Mouse (Mus musculus) kidney, adult 11 months (tissue): ENCODE results near the gene Alg12.

Experiments used
- DNase-seq: peaks from one replicate; pipeline ENCODE4 v3.0.0; 2022

Gene Alg12

GRCm38 (mm10) chr15:88819026-88819905, at the start of gene Alg12, which contains the start of gene Creld2:
Gene Alg12 (minus strand): TSS chr15:88819318.
Gene Creld2 (plus strand): TSS chr15:88819646.
- peak; percentile 100 for DNase-seq

GRCm38 (mm10) chr15:88868024-88868742, 49.1 kb upstream of the Alg12 start:
- peak; percentile 87 for DNase-seq

GRCm38 (mm10) chr15:88867368-88868023, 48.4 kb upstream of the Alg12 start:
- DNase-seq: peak; percentile 92

- peak; percentile 80 for DNase-seq
Observed at GRCm38 (mm10) chr15:88866934-88867356, 47.8 kb upstream of the Alg12 start.

GRCm38 (mm10) chr15:88865888-88866695, 47.0 kb upstream of the Alg12 start:
- peak; percentile 49 for DNase-seq

GRCm38 (mm10) chr15:88865061-88865460, 45.9 kb upstream of the Alg12 start:
- no peak for DNase-seq

- DNase-seq: peak; percentile 81
Observed at GRCm38 (mm10) chr15:88864270-88865030, 45.3 kb upstream of the Alg12 start.

GRCm38 (mm10) chr15:88863695-88864231, 44.6 kb upstream of the Alg12 start:
- peak; percentile 97 for DNase-seq

- DNase-seq: peak; percentile 59
Observed at GRCm38 (mm10) chr15:88862881-88863694, 44.0 kb upstream of the Alg12 start.

GRCm38 (mm10) chr15:88861772-88862622, 42.9 kb upstream of the Alg12 start, which contains the start of gene Pim3:
Gene Pim3 (plus strand): TSS chr15:88862186.
- DNase-seq: peak; percentile 99

GRCm38 (mm10) chr15:88860781-88861180, 41.7 kb upstream of the Alg12 start:
- DNase-seq: no peak

GRCm38 (mm10) chr15:88859206-88859970, 40.3 kb upstream of the Alg12 start:
- no peak for DNase-seq

GRCm38 (mm10) chr15:88858707-88859106, 39.6 kb upstream of the Alg12 start:
- DNase-seq: no peak

GRCm38 (mm10) chr15:88858141-88858541, 39.0 kb upstream of the Alg12 start:
- DNase-seq: peak; percentile 54

- no peak for DNase-seq
Observed at GRCm38 (mm10) chr15:88857361-88857760, 38.2 kb upstream of the Alg12 start.

- DNase-seq: no peak
Observed at GRCm38 (mm10) chr15:88856613-88857012, 37.5 kb upstream of the Alg12 start.

GRCm38 (mm10) chr15:88855896-88856417, 36.8 kb upstream of the Alg12 start:
- DNase-seq: no peak
